Mouse (Mus musculus): ENCODE results near the gene Gna12.

DNA sequence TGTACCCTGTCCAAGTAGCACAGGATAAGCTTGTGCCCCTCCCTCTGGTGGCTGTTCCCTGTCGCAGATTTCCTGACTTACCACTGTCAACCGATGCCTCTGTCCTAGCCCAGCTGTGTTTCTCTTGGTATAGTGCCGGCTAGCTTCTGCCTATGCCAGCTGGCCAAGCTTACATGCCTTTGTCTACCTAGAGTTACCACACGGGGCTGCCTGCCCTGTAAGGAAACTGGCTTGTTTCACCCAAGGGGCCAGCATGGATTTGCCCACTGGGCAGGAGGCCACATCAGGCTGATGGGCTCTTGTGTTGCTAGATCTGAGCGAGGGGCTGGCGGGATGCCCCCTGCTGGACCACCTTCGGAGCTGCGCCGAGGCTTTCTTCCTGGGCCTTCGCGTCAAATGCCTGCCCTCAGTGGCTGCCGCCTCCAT is 86.5 kb downstream of the Gna12 start:
- TF ChIP-seq POLR2A (IDR thresholded peaks at IDR 0.05; ENCODE audit: low read depth, low read length) (no peak), CTCF (IDR thresholded peaks at IDR 0.05; ENCODE audit: borderline replicate concordance, insufficient read depth, low read length) (no peak)
